Mouse (Mus musculus): ENCODE measurements around the gene Uqcr11. TPM values are rescaled to one million over a fixed set of nuclear protein-coding genes. Genes with fewer than 3 reads are reported as not detected.

The Uqcr11 gene
- polyA plus RNA-seq, 1 experiment from 2014 or later: 1,253 TPM

DNA sequence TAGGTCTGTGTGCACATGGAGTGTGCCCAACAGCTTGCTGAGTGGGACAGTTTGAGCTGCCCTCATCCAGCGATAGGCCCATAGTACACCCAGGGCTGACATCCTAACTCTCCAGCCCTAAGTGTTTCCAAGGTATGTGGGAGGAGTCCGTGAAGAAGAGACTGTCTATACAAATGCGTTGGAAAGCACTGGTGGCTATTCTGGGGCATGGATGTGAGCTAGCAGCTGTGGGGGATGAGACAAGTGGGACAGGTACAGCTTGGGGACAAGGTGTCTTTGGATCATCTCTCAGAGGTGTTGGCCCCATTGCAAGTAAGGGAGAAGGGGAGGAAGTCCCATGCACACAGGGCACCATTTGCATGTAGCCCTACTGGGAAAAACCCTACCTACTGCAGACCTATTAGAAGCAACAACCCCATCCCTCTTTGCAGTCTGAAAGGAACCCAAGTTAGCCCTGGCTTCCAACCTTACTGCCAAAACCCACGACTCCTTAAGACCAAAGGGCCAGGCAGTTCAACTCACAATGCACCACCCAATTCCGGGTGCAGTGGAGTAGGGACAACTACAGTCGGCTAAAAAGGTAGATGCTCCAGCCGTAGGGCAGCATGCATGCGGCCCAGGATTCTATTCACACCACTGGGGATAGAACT lies 9.0 kb downstream of the Uqcr11 start:
- H3K9ac ChIP-seq (ENCODE audit: low read depth, low read length): peak overlapping the region; percentile 91; the same call in 1 of the 2 replicates
- 29% methylated on average over 8 of the region's 8 CpGs for WGBS
- no peaks in the 10 kb centered on the region for H3K27me3 ChIP-seq (ENCODE audit: insufficient read depth, low read length)
- peak overlapping the region; percentile 75 for H3K4me3 ChIP-seq (replicated peaks; ENCODE audit: low read depth, low read length)
- peaks cover 14% of the 10 kb centered on the region for H3K4me1 ChIP-seq (replicated peaks; ENCODE audit: insufficient read depth, low read length)
- H3K9me3 ChIP-seq (replicated peaks; ENCODE audit: low read length): no peaks in the 10 kb centered on the region
- no peak for TF ChIP-seq CTCF (IDR thresholded peaks at IDR 0.05; ENCODE audit: low read depth)
- H3K4me2 ChIP-seq (ENCODE audit: low read length): peak overlapping the region; percentile 83
- ATAC-seq (replicated peaks; ENCODE audit: low FRiP score, low read depth): no peak
- H3K36me3 ChIP-seq (ENCODE audit: insufficient read depth, low read length): peaks cover 30% of the 10 kb centered on the region
- peak overlapping the region; percentile 98 for H3K27ac ChIP-seq
- DNase-seq (ENCODE audit: low spot score): no peak

GRCm38 (mm10) chr10:80396822-80397523 lies 9.7 kb downstream of the Uqcr11 start:
- peak overlapping the region; percentile 91; the same call in 1 of the 2 replicates for H3K9ac ChIP-seq (ENCODE audit: low read depth, low read length)
- no peak for DNase-seq (ENCODE audit: low spot score)
- H3K36me3 ChIP-seq (ENCODE audit: insufficient read depth, low read length): peaks cover 33% of the 10 kb centered on the region
- 83% methylated on average over 11 of the region's 11 CpGs for WGBS
- H3K4me2 ChIP-seq (ENCODE audit: low read length): peak overlapping the region; percentile 83; the same call in 1 of the 2 replicates
- H3K9me3 ChIP-seq (replicated peaks; ENCODE audit: low read length): no peaks in the 10 kb centered on the region
- H3K4me1 ChIP-seq (replicated peaks; ENCODE audit: insufficient read depth, low read length): peaks cover 14% of the 10 kb centered on the region
- no peak overlapping the region for H3K4me3 ChIP-seq (replicated peaks; ENCODE audit: low read depth, low read length)
- no peaks in the 10 kb centered on the region for H3K27me3 ChIP-seq (ENCODE audit: insufficient read depth, low read length)
- peak overlapping the region; percentile 98; the same call in 1 of the 2 replicates for H3K27ac ChIP-seq
- no peak for TF ChIP-seq CTCF (IDR thresholded peaks at IDR 0.05; ENCODE audit: low read depth)
- no peak for ATAC-seq (replicated peaks; ENCODE audit: low FRiP score, low read depth)

GRCm38 (mm10) chr10:80395025-80395627 lies 11.5 kb downstream of the Uqcr11 start:
- TF ChIP-seq CTCF (IDR thresholded peaks at IDR 0.05; ENCODE audit: low read depth): no peak
- Histone ChIP-seq H3K4me2 (ENCODE audit: low read length) (no peak overlapping the region), H3K9me3 (replicated peaks; ENCODE audit: low read length) (no peaks in the 10 kb centered on the region), H3K27ac (no peak overlapping the region; the same call in 1 of the 2 replicates), H3K36me3 (ENCODE audit: insufficient read depth, low read length) (peaks cover 43% of the 10 kb centered on the region), H3K4me3 (replicated peaks; ENCODE audit: low read depth, low read length) (no peak overlapping the region), H3K4me1 (replicated peaks; ENCODE audit: insufficient read depth, low read length) (peaks cover 10% of the 10 kb centered on the region), H3K9ac (ENCODE audit: low read depth, low read length) (no peak overlapping the region), H3K27me3 (ENCODE audit: insufficient read depth, low read length) (no peaks in the 10 kb centered on the region)
- DNase-seq (ENCODE audit: low spot score) (no peak), ATAC-seq (replicated peaks; ENCODE audit: low FRiP score, low read depth) (no peak)
- 94% methylated on average over 35 of the region's 35 CpGs for WGBS

GRCm38 (mm10) chr10:80392687-80393086 lies 13.9 kb downstream of the Uqcr11 start:
- H3K36me3 ChIP-seq (ENCODE audit: insufficient read depth, low read length): peaks cover 43% of the 10 kb centered on the region
- H3K4me3 ChIP-seq (replicated peaks; ENCODE audit: low read depth, low read length): no peak overlapping the region
- WGBS: 91% methylated on average over 5 of the region's 5 CpGs
- H3K9me3 ChIP-seq (replicated peaks; ENCODE audit: low read length): no peaks in the 10 kb centered on the region
- DNase-seq (ENCODE audit: low spot score): no peak
- H3K27me3 ChIP-seq (ENCODE audit: insufficient read depth, low read length): no peaks in the 10 kb centered on the region
- H3K4me2 ChIP-seq (ENCODE audit: low read length): no peak overlapping the region
- H3K27ac ChIP-seq: no peak overlapping the region
- no peak overlapping the region for H3K9ac ChIP-seq (ENCODE audit: low read depth, low read length)
- H3K4me1 ChIP-seq (replicated peaks; ENCODE audit: insufficient read depth, low read length): peaks cover 8% of the 10 kb centered on the region
- no peak; the same call in 1 of the 2 replicates for ATAC-seq (replicated peaks; ENCODE audit: low FRiP score, low read depth)
- TF ChIP-seq CTCF (IDR thresholded peaks at IDR 0.05; ENCODE audit: low read depth): peak; percentile 25; the same call in 1 of the 2 replicates

GRCm38 (mm10) chr10:80390697-80391096 lies 15.9 kb downstream of the Uqcr11 start:
- Histone ChIP-seq H3K4me3 (replicated peaks; ENCODE audit: low read depth, low read length) (no peak overlapping the region), H3K27me3 (ENCODE audit: insufficient read depth, low read length) (no peaks in the 10 kb centered on the region), H3K4me2 (ENCODE audit: low read length) (no peak overlapping the region), H3K36me3 (ENCODE audit: insufficient read depth, low read length) (peaks cover 43% of the 10 kb centered on the region), H3K9me3 (replicated peaks; ENCODE audit: low read length) (no peaks in the 10 kb centered on the region), H3K4me1 (replicated peaks; ENCODE audit: insufficient read depth, low read length) (peaks cover 3% of the 10 kb centered on the region; the same call in 1 of the 2 replicates), H3K27ac (no peak overlapping the region), H3K9ac (ENCODE audit: low read depth, low read length) (no peak overlapping the region)
- ATAC-seq (replicated peaks; ENCODE audit: low FRiP score, low read depth) (no peak), DNase-seq (ENCODE audit: low spot score) (no peak)
- 69% methylated on average over 9 of the region's 9 CpGs for WGBS
- TF ChIP-seq CTCF (IDR thresholded peaks at IDR 0.05; ENCODE audit: low read depth): no peak

DNA sequence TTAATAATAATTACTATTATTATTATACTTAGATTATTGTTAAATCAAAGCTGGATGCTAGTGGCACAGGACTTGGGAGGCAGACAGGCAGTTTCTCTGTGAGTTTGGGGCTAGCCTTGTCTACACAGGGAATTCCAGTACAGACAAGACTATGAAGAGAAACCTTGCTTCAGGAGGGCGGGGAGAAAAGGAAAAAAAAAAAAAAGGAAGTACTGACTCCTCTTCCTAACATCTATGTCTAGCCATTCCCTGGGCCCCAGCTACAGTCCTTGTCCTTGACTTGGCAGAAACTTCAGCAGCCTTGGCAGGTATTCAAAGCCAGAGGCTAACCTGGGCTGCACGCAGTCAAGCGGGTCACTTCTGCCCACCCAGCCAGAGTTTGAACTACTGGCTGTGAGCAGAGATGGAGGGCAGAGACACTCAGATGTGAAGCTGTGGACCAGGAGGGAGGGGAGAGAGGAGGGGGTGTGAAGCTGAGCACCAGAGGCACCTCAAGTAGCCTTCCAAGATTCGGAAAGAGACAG lies 17.4 kb downstream of the Uqcr11 start:
- 65% methylated on average over 4 of the region's 4 CpGs for WGBS
- TF ChIP-seq CTCF (IDR thresholded peaks at IDR 0.05; ENCODE audit: low read depth): no peak
- H3K27me3 ChIP-seq (ENCODE audit: insufficient read depth, low read length): no peaks in the 10 kb centered on the region
- H3K9ac ChIP-seq (ENCODE audit: low read depth, low read length): no peak overlapping the region
- ATAC-seq (replicated peaks; ENCODE audit: low FRiP score, low read depth): no peak
- no peaks in the 10 kb centered on the region for H3K9me3 ChIP-seq (replicated peaks; ENCODE audit: low read length)
- peaks cover 29% of the 10 kb centered on the region for H3K36me3 ChIP-seq (ENCODE audit: insufficient read depth, low read length)
- H3K4me1 ChIP-seq (replicated peaks; ENCODE audit: insufficient read depth, low read length): peaks cover 16% of the 10 kb centered on the region
- no peak overlapping the region for H3K4me3 ChIP-seq (replicated peaks; ENCODE audit: low read depth, low read length)
- no peak for DNase-seq (ENCODE audit: low spot score)
- no peak overlapping the region for H3K4me2 ChIP-seq (ENCODE audit: low read length)
- no peak overlapping the region for H3K27ac ChIP-seq
